Mouse (Mus musculus) right cerebral cortex, postnatal 36 days (tissue): ENCODE data around the gene Rhbdl1.
A peak's percentile ranks its signal among the peaks of the same experiment; 100 is the strongest.
"Not testable (repeated sequence)": the region's sequence is repeated elsewhere in the genome, so short reads cannot be mapped to it uniquely, and the experiment has no call there.

Experiments used
- DNase-seq, 2 experiments: peaks; one replicate each; pipeline ENCODE4 v3.0.0; 2022; ENCODE audit warnings: low spot score in 2 of 2, mixed read lengths in 1 of 2

Gene Rhbdl1

DNA sequence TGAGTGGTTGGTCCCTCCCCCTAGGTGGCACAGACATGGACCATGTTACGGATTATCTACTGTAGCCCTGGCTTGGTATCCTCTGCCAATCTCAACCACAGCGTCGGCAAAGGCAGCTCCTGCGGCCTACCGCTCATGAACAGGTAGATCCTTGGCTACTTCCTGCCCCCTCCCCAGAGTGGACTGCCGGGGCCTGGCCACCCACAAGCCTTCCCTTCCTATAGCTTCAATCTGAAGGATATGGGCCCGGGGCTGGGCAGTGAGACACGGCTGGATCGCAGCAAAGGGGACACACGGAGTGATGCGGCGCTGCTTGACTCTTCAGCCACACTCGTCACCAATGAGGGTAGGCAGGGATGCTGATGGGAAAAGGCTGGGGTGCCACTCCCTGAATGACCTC lies 10.1 kb downstream of the Rhbdl1 start:
- DNase-seq = no peak

GRCm38 (mm10) chr17:25825984-25826570 lies 11.0 kb downstream of the Rhbdl1 start:
- no peak for DNase-seq

GRCm38 (mm10) chr17:25825311-25825710 lies 11.8 kb downstream of the Rhbdl1 start:
- no peak for DNase-seq

DNA sequence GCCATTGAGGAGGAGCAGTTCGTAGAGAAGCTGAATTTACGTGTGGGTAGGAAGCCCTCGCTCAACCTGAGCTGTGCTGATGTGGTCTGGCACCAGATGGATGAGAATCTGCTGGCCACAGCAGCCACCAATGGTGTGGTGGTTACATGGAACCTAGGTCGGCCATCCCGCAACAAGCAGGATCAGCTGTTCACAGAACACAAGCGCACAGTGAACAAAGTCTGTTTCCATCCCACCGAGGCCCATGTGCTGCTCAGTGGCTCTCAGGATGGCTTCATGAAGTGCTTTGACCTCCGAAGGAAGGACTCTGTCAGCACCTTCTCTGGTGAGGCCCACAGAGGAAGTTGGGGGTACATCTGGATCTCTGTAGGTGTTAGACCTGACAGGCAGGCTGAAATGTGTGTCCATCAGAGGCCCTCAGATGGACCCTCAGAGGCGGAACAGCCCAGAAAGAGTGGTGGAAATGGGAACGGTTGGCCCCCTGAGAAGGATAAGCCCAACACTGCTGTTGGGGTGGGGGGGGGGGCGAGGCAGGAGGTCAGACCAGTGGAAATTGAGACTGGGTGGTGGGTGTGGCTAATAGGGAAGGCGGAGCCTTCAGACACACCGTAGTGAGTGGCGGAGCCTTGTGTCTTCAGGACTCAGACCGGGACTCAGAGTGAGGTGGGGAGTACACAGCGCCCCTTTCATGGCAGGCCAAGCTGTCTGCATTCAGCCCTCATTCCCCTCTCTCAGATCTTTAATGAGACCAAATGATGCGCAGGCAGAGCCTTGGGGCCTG lies 12.5 kb downstream of the Rhbdl1 start:
- no peak for DNase-seq

DNA sequence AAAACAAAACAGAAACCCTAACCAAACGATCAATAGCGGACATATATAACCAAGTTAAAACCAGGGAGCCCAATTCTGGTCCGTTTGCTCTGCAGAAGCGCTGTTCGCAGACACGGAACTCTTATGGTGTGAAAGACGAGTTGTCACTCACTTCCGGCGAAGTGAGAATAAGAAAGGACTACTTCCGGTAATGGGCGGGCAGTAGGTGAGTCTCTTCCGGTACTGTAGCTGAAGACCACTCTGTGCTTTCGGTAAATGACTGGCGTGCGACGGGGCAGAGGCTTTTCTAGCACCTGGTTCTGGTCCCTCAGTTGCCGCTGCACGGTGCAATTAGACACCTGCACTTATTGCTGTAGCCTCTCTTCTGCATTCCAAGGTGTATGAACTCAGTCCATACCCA lies 13.6 kb downstream of the Rhbdl1 start, which contains the start of gene Wdr24:
Wdr24 (plus strand) TSS at position 176 of the 400 bp plus-strand sequence.
- peak in 1 of 2 experiments; percentile 71 for DNase-seq

GRCm38 (mm10) chr17:25818851-25819780 lies 18.0 kb downstream of the Rhbdl1 start:
- DNase-seq = no peak

DNA sequence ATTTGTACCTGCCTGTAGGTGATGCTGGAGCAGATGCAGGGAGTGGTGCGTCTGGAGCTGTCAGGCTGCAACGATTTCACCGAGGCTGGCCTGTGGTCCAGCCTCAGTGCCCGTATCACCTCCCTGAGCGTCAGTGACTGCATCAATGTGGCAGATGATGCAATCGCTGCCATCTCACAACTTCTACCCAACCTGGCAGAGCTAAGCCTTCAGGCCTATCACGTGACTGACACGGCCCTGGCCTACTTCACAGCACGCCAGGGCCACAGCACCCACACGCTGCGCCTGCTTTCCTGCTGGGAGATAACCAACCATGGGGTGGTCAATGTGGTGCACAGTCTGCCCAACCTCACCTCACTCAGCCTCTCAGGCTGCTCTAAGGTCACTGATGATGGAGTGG lies 19.4 kb downstream of the Rhbdl1 start:
- no peak for DNase-seq

- peak; percentile 88 to 92 for DNase-seq
Observed at GRCm38 (mm10) chr17:25813471-25813870, 23.6 kb downstream of the Rhbdl1 start.

DNA sequence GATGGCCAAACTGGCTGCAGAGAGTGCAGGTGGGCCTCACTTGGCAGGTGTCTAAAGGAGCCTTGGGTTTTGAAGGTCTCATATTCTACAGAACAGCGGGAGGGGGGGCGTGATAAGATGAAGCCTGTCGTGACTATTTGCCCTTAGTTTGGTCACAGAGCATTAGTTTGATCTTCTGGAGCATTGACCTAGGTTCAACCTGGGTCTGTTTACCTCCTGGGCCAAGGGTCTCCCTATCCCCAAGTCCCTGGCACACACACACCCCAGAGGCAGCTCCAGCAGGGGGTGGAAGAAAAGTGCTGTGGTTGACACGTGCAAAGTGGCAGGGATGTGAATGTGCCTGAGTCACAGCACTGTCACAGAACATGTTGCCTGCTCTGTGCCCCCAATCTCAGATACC lies 26.2 kb downstream of the Rhbdl1 start:
- DNase-seq = no peak

DNA sequence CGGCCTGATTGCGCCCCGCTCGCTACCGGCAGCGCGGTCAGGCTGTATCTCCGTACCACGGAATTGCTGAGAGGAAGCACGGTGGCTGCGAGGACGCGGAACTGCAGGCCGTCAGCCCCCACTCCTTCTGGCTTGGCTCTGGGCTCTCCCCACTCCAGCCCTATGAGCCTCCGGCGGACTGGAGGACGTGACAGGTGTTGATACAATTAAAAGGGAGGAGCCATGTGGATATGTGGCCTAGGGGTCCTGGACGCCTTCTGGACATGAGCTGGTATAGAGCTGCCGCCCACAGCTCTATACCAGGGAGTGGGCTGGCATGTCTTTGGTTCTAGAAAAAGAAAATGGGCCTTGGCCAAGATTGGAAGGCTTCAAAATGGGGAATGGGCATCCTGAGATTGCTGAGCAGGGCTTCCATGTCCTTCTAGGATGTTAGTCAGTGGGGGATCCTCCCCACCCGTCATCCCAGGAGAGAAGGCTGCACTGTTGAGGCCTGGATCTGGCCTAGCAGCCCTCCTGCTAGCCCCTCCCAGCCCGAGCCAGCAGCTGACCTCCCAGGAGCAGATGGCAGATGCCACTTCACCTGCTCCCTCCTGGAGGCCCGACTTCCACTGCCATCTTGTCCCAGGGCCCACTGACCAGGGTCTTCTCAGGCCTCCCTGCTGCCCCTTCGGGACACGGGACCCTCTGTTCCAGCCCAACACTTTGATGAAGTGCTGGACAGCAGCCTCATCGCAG lies 27.3 kb downstream of the Rhbdl1 start:
- no peak for DNase-seq

- peak; percentile 87 to 90 for DNase-seq
Observed at GRCm38 (mm10) chr17:25808789-25809605, 28.1 kb downstream of the Rhbdl1 start, which contains the start of gene Fbxl16. Gene Fbxl16, plus strand, starts transcription at chr17:25809085.

DNA sequence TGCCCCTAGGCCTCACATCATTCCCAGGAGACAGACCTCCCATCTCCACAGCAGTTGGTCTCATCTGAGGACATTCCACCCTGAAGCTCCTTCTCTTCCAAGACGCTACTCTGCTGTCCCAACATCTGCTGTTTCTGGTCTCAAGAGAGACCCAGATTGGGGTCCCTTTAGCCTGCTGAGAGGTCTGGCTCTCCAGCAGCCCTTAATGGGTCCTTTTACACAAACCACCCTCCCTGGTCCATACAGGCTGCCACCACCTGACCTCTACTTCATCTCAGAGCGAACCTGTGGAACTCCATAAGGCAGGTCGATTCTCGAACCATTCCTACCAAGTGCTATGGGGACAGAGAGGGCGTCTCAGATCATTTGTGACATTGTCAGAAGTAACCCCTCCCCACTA lies 29.1 kb downstream of the Rhbdl1 start:
- DNase-seq = no peak

DNA sequence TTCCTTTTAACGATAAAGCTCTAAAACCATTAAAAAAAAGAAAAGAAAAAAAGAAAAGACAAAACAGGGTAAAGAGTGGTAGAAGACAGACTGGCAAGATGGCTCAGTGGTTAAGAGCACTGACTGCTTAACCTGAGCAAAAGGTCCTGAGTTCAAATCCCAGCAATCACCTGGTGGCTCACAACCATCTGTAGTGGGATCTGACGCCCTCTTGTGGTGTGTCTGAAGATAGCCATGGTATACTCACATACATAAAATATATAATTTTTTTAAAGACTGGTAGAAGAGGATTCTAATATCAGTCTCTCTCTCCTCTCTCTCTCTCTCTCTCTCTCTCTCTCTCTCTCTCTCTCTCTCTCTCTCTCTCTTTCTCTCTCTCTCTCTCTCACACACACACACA lies 29.6 kb downstream of the Rhbdl1 start:
- not testable (repeated sequence) for DNase-seq

- DNase-seq = no peak
Observed at GRCm38 (mm10) chr17:25806507-25806906, 30.6 kb downstream of the Rhbdl1 start.

- DNase-seq = peak; percentile 87 to 88
Observed at GRCm38 (mm10) chr17:25802825-25803517, 34.1 kb downstream of the Rhbdl1 start.

DNA sequence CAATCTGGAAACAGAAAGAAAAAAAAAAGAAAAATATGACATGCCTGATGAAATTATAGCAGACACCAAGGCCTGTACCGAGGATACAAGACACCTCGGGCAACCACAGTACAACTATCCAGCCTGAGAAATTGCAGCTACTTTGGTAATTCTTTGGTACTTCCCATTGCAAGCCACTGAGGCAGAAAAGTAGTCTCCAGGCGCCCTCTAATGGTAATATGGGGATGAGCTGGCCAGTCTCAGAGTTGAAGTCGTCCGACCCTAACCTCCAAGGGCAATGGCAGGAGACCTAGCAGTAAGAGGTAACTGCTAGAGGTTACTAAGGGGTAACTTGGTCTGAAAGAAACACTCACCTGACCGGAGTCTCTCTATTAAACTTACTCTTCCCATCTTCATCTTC lies 36.1 kb downstream of the Rhbdl1 start:
- DNase-seq = peak in 1 of 2 experiments; percentile 61

DNA sequence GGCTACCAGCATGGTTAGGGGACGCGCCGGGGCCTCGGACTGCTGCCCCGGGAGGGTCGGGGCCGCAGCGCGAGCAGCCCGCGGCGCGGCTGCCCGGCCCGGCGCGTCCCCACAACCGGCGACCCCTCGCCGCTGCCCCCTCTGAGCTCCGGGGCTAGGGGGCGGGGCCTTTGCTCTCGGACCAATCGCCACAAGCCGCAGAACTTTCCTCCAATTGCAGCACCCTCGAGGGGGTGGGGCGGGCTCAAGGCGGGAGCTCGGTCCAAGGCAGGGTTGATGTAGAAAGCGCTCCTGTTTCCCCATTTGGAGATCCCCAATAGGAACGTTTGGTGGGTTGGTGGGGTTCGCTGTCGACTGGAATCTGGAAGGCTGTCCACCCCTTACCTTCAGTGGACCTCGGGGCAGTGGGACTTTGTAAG lies 40.1 kb downstream of the Rhbdl1 start, which contains the start of gene Metrn:
Metrn (minus strand) TSS at position 186 of the 419 bp plus-strand sequence.
- peak in 1 of 2 experiments; percentile 63 for DNase-seq

- DNase-seq = no peak
Observed at GRCm38 (mm10) chr17:25796211-25796771, 40.8 kb downstream of the Rhbdl1 start.

GRCm38 (mm10) chr17:25795609-25796092 lies 41.4 kb downstream of the Rhbdl1 start, which contains the start of gene AC134908.4:
Gene AC134908.4, minus strand, starts transcription at chr17:25795659.
- DNase-seq = peak; percentile 66 to 73
